Mouse (Mus musculus): ENCODE measurements around the gene Clasp1.
"Not testable (repeated sequence)": the region's sequence is repeated elsewhere in the genome, so short reads cannot be mapped to it uniquely, and the experiment has no call there.

Gene Clasp1

GRCm38 (mm10) chr1:118559716-118560115, 170.9 kb downstream of the Clasp1 start:
- in situ Hi-C loops (cut with MboI; ENCODE audit: low sequenced_read_pairs) = loop anchor here (25.0 kb wide), 1 partner anchor 203 kb away; no protein-coding TSS in a partner anchor

DNA sequence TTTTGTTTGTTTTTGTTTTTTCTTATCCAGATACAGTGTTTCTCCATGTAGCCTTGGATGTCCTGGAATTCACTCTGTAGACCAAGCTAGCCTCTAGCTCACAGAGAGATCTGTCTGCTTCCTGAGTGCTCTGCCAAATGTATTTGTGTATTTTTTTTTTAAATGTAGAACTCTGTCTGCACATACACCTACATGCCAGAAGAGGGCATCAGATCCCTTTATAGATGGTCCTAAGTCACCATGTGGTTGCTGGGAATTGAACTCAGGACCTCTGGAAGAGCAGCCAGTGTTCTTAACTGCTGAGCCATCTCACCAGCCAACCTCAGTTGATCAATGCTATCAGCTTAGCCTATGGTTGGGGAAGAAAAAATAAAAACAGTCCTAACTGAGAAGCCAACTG, 175.7 kb downstream of the Clasp1 start:
- in situ Hi-C loops (cut with MboI; ENCODE audit: low sequenced_read_pairs) = loop anchor here (25.0 kb wide), 1 partner anchor 198 kb away; no protein-coding TSS in a partner anchor

DNA sequence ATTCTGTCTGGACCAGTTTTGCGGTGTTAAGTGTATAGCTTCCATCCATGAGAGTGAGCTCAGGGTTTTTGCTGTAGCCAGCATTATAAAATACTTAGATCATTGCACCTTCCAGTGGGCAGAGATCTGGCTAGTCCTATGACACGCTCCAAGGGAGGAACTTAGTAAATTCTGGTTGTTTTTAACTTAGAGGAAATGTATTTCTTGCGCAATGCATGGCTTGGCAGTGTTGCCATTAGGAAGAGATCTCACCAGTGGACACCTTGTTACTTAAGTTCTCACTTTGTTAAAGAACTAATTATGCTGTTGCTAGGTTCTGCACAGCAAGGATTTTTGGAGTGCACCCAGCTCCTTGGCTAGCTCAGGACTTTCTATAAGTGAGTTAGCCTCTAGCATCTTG, 178.8 kb downstream of the Clasp1 start:
- in situ Hi-C loops (cut with MboI; ENCODE audit: low sequenced_read_pairs) = loop anchor here (25.0 kb wide), 1 partner anchor 195 kb away; no protein-coding TSS in a partner anchor

GRCm38 (mm10) chr1:118580174-118580702, 191.4 kb downstream of the Clasp1 start:
- in situ Hi-C loops (cut with MboI; ENCODE audit: low sequenced_read_pairs) = no loop called here

DNA sequence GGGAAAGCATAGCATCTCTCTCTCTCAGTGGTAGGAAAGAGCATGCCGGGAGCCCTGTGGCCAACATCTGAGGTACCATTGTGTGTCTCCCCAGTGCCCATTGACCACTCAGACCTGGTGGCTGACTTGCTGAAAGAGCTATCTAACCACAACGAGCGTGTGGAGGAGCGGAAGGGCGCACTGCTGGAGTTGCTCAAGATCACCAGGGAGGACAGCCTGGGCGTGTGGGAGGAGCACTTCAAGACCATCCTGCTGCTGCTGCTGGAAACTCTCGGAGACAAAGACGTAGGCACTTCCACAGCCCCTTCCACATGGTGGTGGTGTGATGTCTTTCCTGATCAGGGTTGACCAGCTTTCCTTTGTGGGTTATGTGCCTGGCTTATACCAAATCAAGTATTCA, 192.3 kb downstream of the Clasp1 start:
- in situ Hi-C loops (cut with MboI; ENCODE audit: low sequenced_read_pairs) = no loop called here

- in situ Hi-C loops (cut with MboI; ENCODE audit: low sequenced_read_pairs) = no loop called here
Observed at GRCm38 (mm10) chr1:118589721-118590120, 200.9 kb downstream of the Clasp1 start.

- in situ Hi-C loops (cut with MboI; ENCODE audit: low sequenced_read_pairs) = no loop called here
Observed at GRCm38 (mm10) chr1:118592933-118593332, 204.1 kb downstream of the Clasp1 start.

DNA sequence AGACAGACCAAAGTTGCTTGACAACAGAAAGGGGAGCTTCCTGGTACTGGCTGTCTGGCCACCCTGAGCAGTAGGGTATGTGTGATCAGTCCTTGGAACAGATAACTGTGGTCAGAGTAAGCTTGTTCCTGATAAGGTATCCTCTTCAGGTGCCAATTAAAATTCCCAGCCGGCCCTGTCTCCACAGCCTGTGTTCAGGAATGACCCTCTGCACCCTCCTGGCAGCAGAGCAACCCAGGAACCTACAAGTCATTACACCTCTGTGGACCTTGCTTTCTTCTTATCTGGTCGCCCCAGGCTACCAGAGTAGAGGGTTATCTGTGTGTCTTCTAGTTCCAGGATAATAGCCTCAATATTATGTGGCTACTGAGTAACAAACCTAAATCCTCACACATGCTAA, 206.5 kb downstream of the Clasp1 start:
- in situ Hi-C loops (cut with MboI; ENCODE audit: low sequenced_read_pairs) = no loop called here

DNA sequence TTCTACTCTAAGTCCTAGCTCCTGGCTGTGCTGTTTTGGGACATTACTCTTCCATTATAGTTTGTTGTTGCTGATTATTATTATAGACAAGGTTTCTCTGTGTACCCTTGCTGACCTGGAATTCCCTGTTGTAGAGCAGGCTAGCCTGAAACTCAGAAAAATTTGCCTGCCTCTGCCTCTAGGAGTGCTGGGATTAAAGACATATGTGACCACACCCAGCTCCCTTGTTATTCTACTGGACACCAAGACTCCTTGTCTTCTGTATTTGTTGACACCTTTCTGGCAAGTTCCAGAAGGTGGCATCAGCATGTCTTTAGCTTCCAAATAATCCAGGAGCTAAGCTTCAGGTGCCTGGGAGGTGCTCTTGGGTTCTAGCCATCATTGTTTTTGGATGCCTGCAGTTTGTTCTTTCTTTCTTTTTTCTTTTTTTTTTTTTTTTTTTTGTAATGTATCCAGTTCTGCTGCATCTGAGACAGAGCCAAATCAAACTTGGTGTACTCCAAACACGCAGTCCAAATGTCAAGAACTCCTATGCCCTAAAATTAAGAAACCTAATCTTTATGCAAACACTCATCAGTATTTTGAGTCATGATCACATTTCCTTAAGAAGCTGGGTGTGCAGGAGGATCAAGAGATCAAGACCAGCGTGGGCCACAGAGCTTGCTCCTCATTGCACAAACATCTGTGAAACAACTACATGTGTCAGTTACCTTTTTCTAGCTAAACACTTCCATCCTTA, 208.8 kb downstream of the Clasp1 start:
- in situ Hi-C loops (cut with MboI; ENCODE audit: low sequenced_read_pairs) = no loop called here

DNA sequence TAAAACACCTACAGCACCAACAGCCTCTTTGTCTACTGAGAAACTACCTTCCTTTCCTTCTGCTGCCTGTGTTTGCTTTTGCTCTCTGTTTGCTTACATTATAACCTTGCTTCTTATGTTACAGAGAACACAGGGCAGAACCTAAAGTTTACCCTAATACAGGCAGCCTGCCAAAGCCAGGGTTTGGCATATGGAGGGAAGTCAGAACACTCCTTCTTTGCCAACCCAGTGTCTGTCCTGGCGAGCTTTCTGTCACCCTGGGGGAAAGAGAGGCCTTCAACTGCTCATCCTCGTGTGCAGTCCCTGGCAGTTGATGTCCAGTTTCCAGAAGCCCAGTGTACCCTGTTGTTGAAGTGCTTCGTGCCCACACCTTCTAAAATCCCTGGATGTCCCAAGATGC, 209.5 kb downstream of the Clasp1 start:
- in situ Hi-C loops (cut with MboI; ENCODE audit: low sequenced_read_pairs) = no loop called here

- in situ Hi-C loops (cut with MboI; ENCODE audit: low sequenced_read_pairs) = no loop called here
Observed at GRCm38 (mm10) chr1:118613631-118614183, 224.8 kb downstream of the Clasp1 start.

- in situ Hi-C loops (cut with MboI; ENCODE audit: low sequenced_read_pairs) = not testable (repeated sequence)
Observed at GRCm38 (mm10) chr1:118621055-118621454, 232.2 kb downstream of the Clasp1 start.

GRCm38 (mm10) chr1:118622857-118623256, 234.0 kb downstream of the Clasp1 start:
- in situ Hi-C loops (cut with MboI; ENCODE audit: low sequenced_read_pairs) = no loop called here

DNA sequence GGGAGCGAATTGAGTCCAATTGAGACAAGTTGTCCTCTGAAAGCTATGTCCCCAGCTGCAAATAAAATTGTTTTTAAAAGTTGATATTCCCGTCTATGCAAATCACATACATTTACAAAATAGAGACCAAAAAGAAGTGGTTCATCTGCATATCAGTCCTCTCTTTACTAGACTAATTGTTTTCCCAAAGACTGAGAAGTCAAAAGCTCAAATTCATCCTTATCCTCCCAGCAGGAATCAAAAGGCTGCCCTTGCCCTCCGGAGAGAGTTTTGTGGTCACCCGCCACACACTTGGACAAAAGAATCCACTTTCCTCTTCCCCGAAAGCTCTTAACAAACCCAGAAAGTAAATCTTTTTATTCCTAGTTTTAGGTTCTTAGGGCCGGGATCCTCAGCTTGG, 236.6 kb downstream of the Clasp1 start:
- in situ Hi-C loops (cut with MboI; ENCODE audit: low sequenced_read_pairs) = no loop called here

GRCm38 (mm10) chr1:118625921-118626320, 237.1 kb downstream of the Clasp1 start:
- in situ Hi-C loops (cut with MboI; ENCODE audit: low sequenced_read_pairs) = no loop called here

- in situ Hi-C loops (cut with MboI; ENCODE audit: low sequenced_read_pairs) = no loop called here
Observed at GRCm38 (mm10) chr1:118626452-118626851, 237.6 kb downstream of the Clasp1 start.

DNA sequence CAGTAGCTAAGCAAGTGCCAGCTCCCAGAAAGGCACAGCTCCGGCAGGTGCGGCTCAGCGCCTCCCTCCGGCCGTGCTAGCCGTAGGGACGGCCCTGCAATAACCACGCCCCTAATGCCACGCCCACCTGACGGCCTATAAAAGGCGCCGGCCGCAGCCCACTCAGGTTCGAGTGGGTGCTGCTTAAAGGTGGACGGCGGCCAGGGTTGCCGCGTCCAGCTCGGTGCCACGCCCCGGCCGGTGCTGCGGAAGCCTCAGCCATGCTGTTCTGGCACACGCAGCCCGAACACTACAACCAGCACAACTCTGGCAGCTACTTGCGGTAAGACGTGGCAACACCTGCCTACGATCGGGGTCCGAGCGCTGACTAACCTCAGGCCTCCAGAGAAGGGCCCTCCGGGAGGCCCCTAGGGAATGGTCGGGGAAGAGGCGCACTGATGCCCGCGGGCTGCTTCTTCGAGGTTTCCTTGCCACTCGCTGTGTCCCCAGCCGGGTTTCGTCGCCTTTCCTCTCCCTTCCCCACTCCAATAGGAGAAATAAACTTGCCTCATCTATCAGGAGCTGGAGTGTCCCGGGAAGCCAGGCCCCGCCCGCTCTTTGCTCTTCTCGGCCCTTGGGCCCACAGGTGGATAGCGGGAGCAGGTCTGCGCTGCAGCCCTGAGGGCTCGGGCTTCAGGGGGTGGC, 239.1 kb downstream of the Clasp1 start, which contains the start of gene Tfcp2l1:
Tfcp2l1 (plus strand) TSS at position 165 of the 684 bp plus-strand sequence.
- in situ Hi-C loops (cut with MboI; ENCODE audit: low sequenced_read_pairs) = no loop called here

DNA sequence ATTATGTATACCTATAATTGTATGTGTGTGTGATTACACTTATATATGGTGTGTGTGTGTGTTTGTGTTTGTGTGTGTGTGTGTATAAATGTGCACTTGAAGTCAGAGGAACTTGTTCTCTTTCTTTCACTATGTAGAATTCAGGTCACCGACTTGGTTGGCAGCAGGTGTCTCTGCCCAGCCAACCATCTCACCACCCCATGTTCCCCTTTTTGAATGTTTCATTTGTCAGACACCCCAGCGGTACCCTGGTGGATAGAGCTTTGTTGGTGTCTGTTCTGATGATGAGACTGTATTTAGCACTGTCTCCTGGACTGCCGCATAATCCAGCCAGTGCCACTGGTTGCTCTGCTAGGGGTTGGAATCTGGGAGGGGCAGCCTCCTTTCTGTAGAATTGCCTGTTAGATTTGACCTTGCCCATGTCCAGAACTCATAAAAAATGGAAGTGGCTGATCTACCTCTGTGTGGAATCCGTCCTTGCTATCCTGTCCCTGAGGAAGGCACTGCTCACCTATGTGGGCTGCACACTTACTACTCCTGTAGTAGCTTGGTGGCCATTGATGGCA, 244.6 kb downstream of the Clasp1 start:
- in situ Hi-C loops (cut with MboI; ENCODE audit: low sequenced_read_pairs) = no loop called here

DNA sequence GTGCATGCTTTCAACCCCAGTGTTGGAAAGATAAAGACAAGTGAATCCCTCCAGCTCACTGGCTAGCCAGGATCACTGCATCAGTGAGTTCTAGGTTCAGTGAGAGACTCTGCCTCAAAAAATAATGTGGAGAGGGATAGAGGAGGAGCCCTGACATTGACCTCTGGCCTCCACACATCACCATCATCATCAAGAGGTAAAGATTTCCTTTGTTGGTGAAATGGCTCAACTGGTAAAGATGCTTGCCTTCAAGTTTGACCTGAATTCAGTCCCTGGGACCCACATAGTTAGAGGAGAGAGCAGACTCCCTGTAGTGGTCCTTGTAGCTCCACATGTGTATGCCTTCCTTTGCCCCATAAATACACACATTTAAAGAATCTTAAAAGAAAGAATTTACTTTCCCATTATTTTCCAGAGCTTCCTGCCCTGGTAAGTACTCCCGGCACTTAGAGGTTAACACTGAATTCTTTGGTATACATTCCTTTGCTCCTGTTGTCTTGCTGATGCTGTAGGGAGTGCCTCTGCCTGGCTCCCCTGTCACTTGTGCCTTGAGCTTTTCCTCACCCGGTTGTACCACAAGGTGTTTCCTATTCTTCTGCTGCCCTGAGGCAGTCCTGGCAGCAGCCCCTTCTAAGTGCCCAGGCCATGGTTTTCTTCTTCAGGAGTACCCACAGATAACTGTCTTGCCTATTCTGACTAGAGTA, 253.6 kb downstream of the Clasp1 start:
- in situ Hi-C loops (cut with MboI; ENCODE audit: low sequenced_read_pairs) = no loop called here

DNA sequence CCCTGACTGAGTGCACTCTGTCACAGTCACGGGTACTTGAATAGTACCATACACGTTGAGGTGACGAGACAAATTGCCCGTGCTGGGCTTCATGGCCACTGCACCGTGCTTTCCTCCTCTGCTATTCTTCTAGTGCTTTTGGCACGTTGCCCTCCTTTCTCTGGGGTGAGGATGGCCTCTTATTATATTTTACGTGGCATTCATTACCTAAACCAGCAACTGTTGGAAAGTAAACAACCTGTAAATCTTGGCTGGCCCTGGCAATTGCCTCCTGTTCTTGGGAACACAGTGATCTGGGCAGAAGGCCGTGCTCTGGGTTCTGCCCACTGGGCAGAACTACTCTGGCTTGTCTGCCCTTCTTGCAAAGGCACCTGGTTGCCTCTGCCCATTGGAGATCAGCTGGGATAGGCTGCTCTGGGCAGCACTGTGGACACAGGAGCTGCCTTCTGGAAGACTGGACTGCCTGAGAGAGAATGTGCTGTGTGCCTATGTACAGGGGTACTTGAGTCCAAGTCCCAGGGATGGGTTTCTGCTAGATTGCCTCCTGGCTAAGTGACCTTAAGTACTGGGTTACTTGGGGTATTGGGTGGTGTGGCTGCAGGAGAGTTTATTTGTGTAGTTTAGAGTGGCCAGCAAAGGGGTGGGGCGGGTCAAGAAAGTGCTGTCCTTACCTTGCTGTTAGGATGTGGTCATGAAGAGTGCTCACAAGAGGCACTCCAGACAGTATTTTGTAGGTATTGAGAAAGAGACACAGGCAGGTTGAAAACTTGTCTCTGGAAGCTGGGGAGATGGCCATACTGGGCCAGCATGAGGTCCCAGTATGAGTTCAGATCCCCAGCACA, 254.5 kb downstream of the Clasp1 start:
- in situ Hi-C loops (cut with MboI; ENCODE audit: low sequenced_read_pairs) = no loop called here

Measured in CH12F3 (cell line).